10 mouse cellular contexts compared by ENCODE assay signal in the genomic region with DNA sequence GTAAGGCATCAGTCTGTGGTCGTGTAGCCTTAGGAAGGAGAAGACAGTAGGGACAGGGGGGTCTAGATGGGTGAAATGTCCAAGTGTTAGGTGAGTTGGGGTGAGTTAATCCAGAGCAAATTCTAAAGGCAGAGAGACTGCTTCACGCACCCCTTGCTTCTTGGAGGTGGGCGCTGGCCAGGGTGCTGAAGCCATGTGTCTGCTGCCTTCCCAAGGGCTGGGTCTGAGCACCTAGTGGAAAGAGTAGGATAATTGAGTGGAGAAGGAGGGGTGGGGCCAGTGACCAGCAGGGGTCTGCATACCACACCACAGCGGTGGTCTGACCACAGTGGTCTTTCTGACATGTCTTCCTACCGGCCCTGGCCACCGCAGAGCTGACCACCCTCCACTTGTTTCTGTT. TPM values are rescaled to one million over a fixed set of nuclear protein-coding genes. Genes with fewer than 3 reads are reported as not detected.
DNase-seq lines count a peak whose midpoint lies in the region; ATAC-seq lines count a peak whose summit lies in the region.
"Had no signal": no experiment of that assay in that cellular context is flagged by ENCODE, and none has a peak within 500 bp of the region (broad histone marks: within the 10 kb centered on the region; RNA-seq: fewer than 3 reads in every experiment).

No protein-coding gene starts in this region.

- peak; percentile 90 for DNase-seq in intestine, embryonic 14.5 days (ENCODE audit: low spot score)
- peak; percentile 26 to 32 for DNase-seq in B cell, adult 2 months
- DNase-seq in adrenal gland, postnatal 10 days, result peak; percentile 86
- DNase-seq in limb, embryonic 10.5 days (ENCODE audit: low spot score), result peak; percentile 86
- no peak for DNase-seq in layer of hippocampus, adult 18-20 months (ENCODE audit: low spot score in 2 of 2)
- DNase-seq in cerebellum, adult 9-10 months, result no peak
- DNase-seq in frontal cortex, postnatal 25 days (ENCODE audit: low spot score in 2 of 2), result no peak
- DNase-seq: right cerebral cortex, postnatal 14 days had no signal

- no peak for ATAC-seq in intestine, embryonic 14.5 days (replicated peaks; ENCODE audit: low FRiP score, low TSS enrichment, low read depth)
- no peak for ATAC-seq in intestine, embryonic 16.5 days

- H3K9ac ChIP-seq in intestine, embryonic 14.5 days (ENCODE audit: low read length), result no peak overlapping the region
- H3K9ac ChIP-seq in intestine, embryonic 16.5 days (ENCODE audit: low read depth, low read length), result no peak overlapping the region
- H3K9ac ChIP-seq: liver, embryonic 14.5 days had no signal

- H3K4me2 ChIP-seq in intestine, embryonic 14.5 days (ENCODE audit: low read length), result no peak overlapping the region
- H3K4me2 ChIP-seq in intestine, embryonic 16.5 days (ENCODE audit: low read depth, low read length), result no peak overlapping the region

- WGBS in intestine, embryonic 14.5 days, result 3% methylated on average over 6 of the region's 6 CpGs
- 5% methylated on average over 6 of the region's 6 CpGs for WGBS in intestine, embryonic 16.5 days
- WGBS in limb, embryonic 10.5 days, result 5% methylated on average over 6 of the region's 6 CpGs

- no peaks in the 10 kb centered on the region for H3K36me3 ChIP-seq in intestine, embryonic 14.5 days (ENCODE audit: control insufficient read depth, insufficient read depth, low read length)
- no peaks in the 10 kb centered on the region for H3K36me3 ChIP-seq in intestine, embryonic 16.5 days (ENCODE audit: control insufficient read depth, insufficient read depth, low read length)
- no peaks in the 10 kb centered on the region for H3K36me3 ChIP-seq in limb, embryonic 10.5 days

- H3K4me3 ChIP-seq in intestine, embryonic 14.5 days (ENCODE audit: low read depth, low read length), result no peak overlapping the region
- no peak overlapping the region for H3K4me3 ChIP-seq in intestine, embryonic 16.5 days (ENCODE audit: low read length)
- H3K4me3 ChIP-seq in limb, embryonic 10.5 days, result no peak overlapping the region

- no peak overlapping the region for H3K27ac ChIP-seq in intestine, embryonic 14.5 days (ENCODE audit: low read depth)
- no peak overlapping the region for H3K27ac ChIP-seq in intestine, embryonic 16.5 days (ENCODE audit: low read length)
- no peak overlapping the region for H3K27ac ChIP-seq in limb, embryonic 10.5 days
- H3K27ac ChIP-seq: liver, embryonic 14.5 days had no signal

- no peaks in the 10 kb centered on the region for H3K9me3 ChIP-seq in intestine, embryonic 14.5 days (ENCODE audit: control insufficient read depth, low read length)
- H3K9me3 ChIP-seq in intestine, embryonic 16.5 days (ENCODE audit: control insufficient read depth, low read length), result no peaks in the 10 kb centered on the region
- no peaks in the 10 kb centered on the region for H3K9me3 ChIP-seq in limb, embryonic 10.5 days (replicated peaks)

- peaks cover 44% of the 10 kb centered on the region for H3K27me3 ChIP-seq in intestine, embryonic 14.5 days (replicated peaks; ENCODE audit: control insufficient read depth, insufficient read depth, low read length)
- H3K27me3 ChIP-seq in intestine, embryonic 16.5 days (replicated peaks; ENCODE audit: control insufficient read depth, insufficient read depth, low read length), result peaks cover 43% of the 10 kb centered on the region
- H3K27me3 ChIP-seq in limb, embryonic 10.5 days (ENCODE audit: low read depth, poor library complexity, severe bottlenecking), result peaks cover 57% of the 10 kb centered on the region

- H3K4me1 ChIP-seq in intestine, embryonic 14.5 days (replicated peaks; ENCODE audit: control insufficient read depth, insufficient read depth, low read length), result peaks cover 14% of the 10 kb centered on the region; the same call in 1 of the 2 replicates
- H3K4me1 ChIP-seq in intestine, embryonic 16.5 days (ENCODE audit: control insufficient read depth, insufficient read depth, low read length), result peaks cover 22% of the 10 kb centered on the region
- peaks cover 30% of the 10 kb centered on the region for H3K4me1 ChIP-seq in limb, embryonic 10.5 days

RNA-seq across cellular contexts. Expression of a gene that starts 4.7 kb away (rescaled TPM):
- 2.6 and 3.6 TPM in 2 replicates for polyA plus RNA-seq in intestine, embryonic 14.5 days (2014; fragmentation: Nextera tagmentation; extraction: Ambion mirVana)
- 1.9 and 2.4 TPM in 2 replicates for polyA plus RNA-seq in intestine, embryonic 16.5 days (2015; fragmentation: Nextera tagmentation; extraction: Ambion mirVana)
- 10 to 100 TPM; 20.0 to 25.4 TPM for total RNA-seq in adrenal gland, postnatal 10 days (2021)
- polyA plus RNA-seq in limb, embryonic 10.5 days (2016; fragmentation: Nextera tagmentation; extraction: Ambion mirVana), result 2.8 and 3.9 TPM in 2 replicates
- 1 to 10 TPM; 3.9 to 4.5 TPM for total RNA-seq in layer of hippocampus, adult 18-20 months (2021)

RNA-seq across cellular contexts. Expression of a gene that starts 34.8 kb away (rescaled TPM):
- polyA plus RNA-seq in intestine, embryonic 14.5 days (2014; fragmentation: Nextera tagmentation; extraction: Ambion mirVana), result 16.6 and 16.9 TPM in 2 replicates
- 38.4 and 40.4 TPM in 2 replicates for polyA plus RNA-seq in intestine, embryonic 16.5 days (2015; fragmentation: Nextera tagmentation; extraction: Ambion mirVana)
- 10 to 100 TPM; 24.1 to 26.0 TPM for total RNA-seq in adrenal gland, postnatal 10 days (2021)
- 1.2 and 2.2 TPM in 2 replicates for polyA plus RNA-seq in limb, embryonic 10.5 days (2016; fragmentation: Nextera tagmentation; extraction: Ambion mirVana)
- 1 to 10 TPM; 3.8 TPM for total RNA-seq in layer of hippocampus, adult 18-20 months (2021)

Comparison
In these comparisons a context has a peak if more than half of its experiments do, and no peak if none do; other contexts are left out.
1. DNase-seq: peak in intestine, embryonic 14.5 days (single experiment), B cell, adult 2 months (2 of 2), adrenal gland, postnatal 10 days (single experiment) and limb, embryonic 10.5 days (single experiment); none in layer of hippocampus, adult 18-20 months (0 of 2), cerebellum, adult 9-10 months (single experiment) and frontal cortex, postnatal 25 days (0 of 2).